Mouse (Mus musculus) embryonic fibroblast, embryonic 13.5 days (primary cell): ENCODE results near the gene Kazn.

ENCODE experiments used
- CTCF ChIP-seq: IDR thresholded peaks from 2 replicates; pipeline ENCODE4 v1.5.1; 2011; ENCODE audit warnings: mild to moderate bottlenecking, control low read depth, low read length, moderate library complexity, borderline replicate concordance; ENCODE audit not compliant: insufficient read depth
- POLR2A ChIP-seq: IDR thresholded peaks from 2 replicates; pipeline ENCODE4 v1.6.1; 2011; ENCODE audit warnings: low read depth, mild to moderate bottlenecking, control low read depth, low read length, moderate library complexity

DNA sequence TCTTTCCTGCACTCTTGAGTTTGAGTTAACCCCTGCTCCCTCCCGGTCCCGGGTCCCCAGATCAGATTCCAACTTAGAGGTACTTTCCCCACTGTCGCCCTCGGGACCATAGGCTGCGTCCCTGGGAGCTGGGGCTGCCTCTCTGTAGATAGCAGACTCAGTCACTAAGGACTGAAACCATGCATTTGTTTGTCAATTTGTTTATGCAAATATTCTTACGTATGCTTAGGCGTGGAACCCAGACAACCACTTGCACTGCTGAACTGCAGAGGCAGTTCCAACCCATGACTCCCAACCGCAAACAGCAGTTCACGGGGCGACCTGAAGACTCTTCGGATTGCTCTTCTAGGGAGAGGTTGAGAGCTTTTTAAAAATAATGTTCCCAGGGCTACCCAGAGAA is 163.3 kb downstream of the Kazn start:
- TF ChIP-seq POLR2A (no peak), CTCF (no peak)
